In the genomic region with DNA sequence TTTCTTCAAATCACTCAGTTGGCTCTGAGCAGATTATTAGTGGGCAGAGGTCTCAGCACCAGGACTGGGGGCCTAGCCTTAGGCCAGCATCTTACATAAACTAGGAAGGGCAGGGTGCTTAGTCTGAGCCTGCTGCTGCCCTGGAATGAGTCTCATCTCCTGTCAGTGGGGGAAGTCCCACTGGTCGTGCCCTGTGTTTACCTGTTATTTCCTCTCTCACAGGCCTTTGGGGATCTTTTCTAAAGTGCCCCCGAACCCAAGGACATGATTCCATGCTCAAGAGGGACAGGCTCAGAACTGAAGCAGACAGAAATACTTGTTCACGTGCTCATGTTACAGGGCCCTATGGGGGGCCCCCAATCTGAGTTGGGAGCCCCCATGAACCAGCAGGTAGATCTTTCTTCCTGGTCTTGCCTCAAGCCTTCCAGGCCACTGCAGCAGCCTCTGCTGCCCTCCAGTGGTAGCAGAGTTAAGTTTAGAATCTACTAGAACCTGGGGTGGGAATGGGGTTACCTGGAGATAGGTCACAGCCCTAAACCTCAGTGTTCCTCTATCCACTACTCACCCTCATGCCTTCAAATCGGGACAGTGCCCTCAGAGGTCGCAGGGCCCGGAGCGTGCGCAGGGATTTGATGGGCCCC, we compare ENCODE assay signal across 8 mouse cellular contexts. TPM values are rescaled to one million over a fixed set of nuclear protein-coding genes. Genes with fewer than 3 reads are reported as not detected.
DNase-seq lines count a peak whose midpoint lies in the region; ATAC-seq and TF ChIP-seq lines count a peak whose summit lies in the region.

No protein-coding gene starts in this region.

- no peaks in the 10 kb centered on the region for H3K36me3 ChIP-seq in liver, embryonic 14.5 days (replicated peaks; ENCODE audit: control insufficient read depth, insufficient read depth, low read depth)

- peak; percentile 62 for DNase-seq in urinary bladder, postnatal 25 days (ENCODE audit: low spot score)
- no peak for DNase-seq in urinary bladder, postnatal 4 days (ENCODE audit: low spot score in 2 of 2)
- DNase-seq in brain, adult 2 months (ENCODE audit: low read depth, low spot score) = peak; percentile 76
- peak; percentile 83 for DNase-seq in kidney, adult 9 months
- DNase-seq in liver, embryonic 14.5 days (ENCODE audit: low read depth in 3 of 3, low spot score in 3 of 3) = peak in 2 of 3 experiments; percentile 9 to 16
- DNase-seq in right cerebral cortex, postnatal 10 days (ENCODE audit: low spot score in 2 of 2) = peak; percentile 54 to 76

- no peak overlapping the region for H3K4me3 ChIP-seq in liver, embryonic 14.5 days (ENCODE audit: insufficient read depth in 1 of 2, low read depth in 2 of 2, low read length in 2 of 2)

- 53% methylated on average over 8 of the region's 8 CpGs for WGBS in liver, embryonic 14.5 days (ENCODE audit: insufficient replicate concordance)

- peaks cover 0 to 9% of the 10 kb centered on the region in 2 experiments; a peak in 2 of 4 replicates for H3K4me1 ChIP-seq in liver, embryonic 14.5 days (replicated peaks; ENCODE audit: control insufficient read depth in 2 of 2, insufficient read depth in 2 of 2, low read length in 1 of 2)

- peak; percentile 77 for TF ChIP-seq CTCF in liver, embryonic 14.5 days (IDR thresholded peaks at IDR 0.05; ENCODE audit: low read depth)

- no peak overlapping the region for H3K4me2 ChIP-seq in liver, embryonic 14.5 days (ENCODE audit: low read depth)

- no peak for TF ChIP-seq EP300 in liver, embryonic 14.5 days (IDR thresholded peaks at IDR 0.05; ENCODE audit: low read depth)

- H3K27me3 ChIP-seq in liver, embryonic 14.5 days (ENCODE audit: control insufficient read depth, insufficient read depth, low read length) = no peaks in the 10 kb centered on the region

- no peak overlapping the region for H3K27ac ChIP-seq in liver, embryonic 14.5 days

- H3K9me3 ChIP-seq in liver, embryonic 14.5 days (ENCODE audit: control insufficient read depth, low read length) = no peaks in the 10 kb centered on the region

- peak; percentile 70; the same call in 1 of the 2 replicates for ATAC-seq in frontal cortex, adult (ENCODE audit: low TSS enrichment)
- no peak for ATAC-seq in liver, embryonic 14.5 days (ENCODE audit: insufficient read depth)
- ATAC-seq in monocyte, adult 5-6 weeks (replicated peaks; ENCODE audit: insufficient number of reproducible peaks, low FRiP score, low TSS enrichment, poor library complexity, severe bottlenecking) = no peak; the same call in 1 of the 2 replicates

- H3K9ac ChIP-seq in liver, embryonic 14.5 days (replicated peaks) = no peak overlapping the region

RNA-seq across cellular contexts. Expression of a gene that starts 11.1 kb away (rescaled TPM):
- polyA plus RNA-seq in liver, embryonic 14.5 days (2012; rRNA removed) = 3.1 and 3.7 TPM in 2 replicates
- polyA plus RNA-seq in liver, embryonic 14.5 days (2014; fragmentation: Nextera tagmentation; extraction: Ambion mirVana) = 4.5 and 4.9 TPM in 2 replicates
- total RNA-seq in monocyte, adult 5-6 weeks (2017) = 105 to 131 TPM (median 123 TPM) in 3 replicates

RNA-seq across cellular contexts. Expression of a gene that starts 24.0 kb away (rescaled TPM):
- polyA plus RNA-seq in liver, embryonic 14.5 days (2012; rRNA removed) = not detected in 2 replicates
- not detected in 2 replicates for polyA plus RNA-seq in liver, embryonic 14.5 days (2014; fragmentation: Nextera tagmentation; extraction: Ambion mirVana)
- total RNA-seq in monocyte, adult 5-6 weeks (2017) = 1.5 TPM in 1 of 3 replicates, not detected in the others

RNA-seq across cellular contexts. Expression of a gene that starts 27.4 kb away (rescaled TPM):
- 0.01 and 0.02 TPM in 2 replicates for polyA plus RNA-seq in liver, embryonic 14.5 days (2012; rRNA removed)
- not detected in 2 replicates for polyA plus RNA-seq in liver, embryonic 14.5 days (2014; fragmentation: Nextera tagmentation; extraction: Ambion mirVana)
- 0.11 to 0.38 TPM (median 0.29 TPM) in 3 replicates for total RNA-seq in monocyte, adult 5-6 weeks (2017)

RNA-seq across cellular contexts. Expression of a gene that starts 39.6 kb away (rescaled TPM):
- not detected in 2 replicates for polyA plus RNA-seq in liver, embryonic 14.5 days (2012; rRNA removed)
- polyA plus RNA-seq in liver, embryonic 14.5 days (2014; fragmentation: Nextera tagmentation; extraction: Ambion mirVana) = not detected in 2 replicates
- not detected in 3 replicates for total RNA-seq in monocyte, adult 5-6 weeks (2017)

RNA-seq across cellular contexts. Expression of a gene that starts 49.2 kb away (rescaled TPM):
- 0.17 and 0.20 TPM in 2 replicates for polyA plus RNA-seq in liver, embryonic 14.5 days (2012; rRNA removed)
- 0.09 and 0.18 TPM in 2 replicates for polyA plus RNA-seq in liver, embryonic 14.5 days (2014; fragmentation: Nextera tagmentation; extraction: Ambion mirVana)
- total RNA-seq in monocyte, adult 5-6 weeks (2017) = not detected in 3 replicates

Comparison
In these comparisons a context has a peak if more than half of its experiments do, and no peak if none do; other contexts are left out.
1. DNase-seq: peak in urinary bladder, postnatal 25 days (single experiment), brain, adult 2 months (single experiment), kidney, adult 9 months (single experiment), liver, embryonic 14.5 days (2 of 3) and right cerebral cortex, postnatal 10 days (2 of 2); none in urinary bladder, postnatal 4 days (0 of 2).